Mouse (Mus musculus): ENCODE results near the gene Tdg.

- TF ChIP-seq MAX (IDR thresholded peaks at IDR 0.05; ENCODE audit: low read length) (no peak), HCFC1 (IDR thresholded peaks at IDR 0.05; ENCODE audit: low read depth, low read length) (no peak)
These were observed 21.6 kb downstream of the Tdg start for GRCm38 (mm10) chr10:82651221-82651620.
